Mouse (Mus musculus) kidney, adult 10 weeks (tissue): ENCODE measurements around the gene Nodal. TPM values are rescaled to one million over a fixed set of nuclear protein-coding genes. Genes with fewer than 3 reads are reported as not detected.

Experiments used
- polyA plus RNA-seq: library from polyadenylated mRNA; stranded (reverse); fragments of 350-450 nt; fragmentation: Illumina TruSeq; extraction: RNeasy Lipid Tissue Mini Kit (QIAGEN cat#74804); gene quantifications from one replicate; pipeline ENCODE4 v1.2.3, GENCODE M21; 2014; ENCODE audit warnings: low read depth, low replicate concordance

The Nodal gene
- polyA plus RNA-seq: not detected

DNA sequence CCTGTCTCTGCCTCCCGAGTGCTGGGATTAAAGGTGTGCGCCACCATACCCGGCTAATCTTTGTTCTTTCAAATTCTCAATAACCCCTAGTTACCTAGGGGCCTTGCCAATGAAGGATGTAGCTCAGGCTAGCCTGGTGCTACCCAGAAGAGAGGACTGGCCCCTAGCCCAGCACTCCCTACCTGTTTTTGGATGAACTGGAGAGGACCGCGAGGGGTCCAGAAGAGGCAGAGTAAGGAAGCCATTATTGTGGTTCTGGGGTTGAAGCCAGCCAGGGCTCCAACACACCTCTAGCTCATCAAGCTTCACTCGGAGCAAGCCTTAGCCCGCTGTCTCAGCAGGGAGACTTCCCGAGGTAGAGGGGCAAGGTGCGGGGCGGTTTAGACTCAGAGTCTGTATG lies at the start of gene Nodal:
Gene Nodal (plus strand): TSS at position 301 of the 400 bp plus-strand sequence.

DNA sequence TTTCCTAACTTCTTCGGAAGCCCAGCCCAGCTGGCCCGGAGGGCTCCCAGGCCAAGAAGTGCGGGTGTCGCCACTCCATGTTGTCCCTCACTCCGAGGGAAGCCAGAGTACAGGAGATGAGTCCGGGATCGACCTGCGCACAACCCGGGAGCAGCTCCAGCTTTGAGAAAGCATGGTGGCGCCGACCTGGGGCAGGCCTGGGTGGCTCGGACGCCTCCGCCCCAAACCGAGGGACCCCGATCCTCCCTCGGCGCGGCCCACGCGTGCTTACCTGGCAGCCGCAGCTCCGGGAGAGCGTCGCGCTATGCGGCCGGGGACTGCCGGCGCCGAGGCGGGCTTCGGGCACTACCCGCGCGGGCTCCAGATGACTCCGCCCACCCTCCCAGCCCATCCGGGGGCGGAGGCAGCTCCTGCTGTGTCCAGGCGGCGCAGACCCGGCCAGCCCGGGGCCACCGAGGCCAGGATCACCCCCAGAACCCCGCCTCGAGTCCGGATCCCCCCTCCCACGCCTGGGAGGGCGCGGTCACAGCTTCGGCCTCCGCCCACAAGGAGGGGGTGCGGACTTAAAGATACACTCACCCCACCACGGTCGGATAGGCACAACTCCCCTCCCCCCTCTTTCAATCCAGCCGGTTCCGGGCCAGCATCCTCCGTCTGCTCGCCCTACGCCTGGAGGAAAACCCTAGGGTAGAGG lies 34.6 kb upstream of the Nodal start, which contains the start of gene Pald1:
Gene Pald1 (minus strand): TSS at position 510 of the 694 bp plus-strand sequence.

DNA sequence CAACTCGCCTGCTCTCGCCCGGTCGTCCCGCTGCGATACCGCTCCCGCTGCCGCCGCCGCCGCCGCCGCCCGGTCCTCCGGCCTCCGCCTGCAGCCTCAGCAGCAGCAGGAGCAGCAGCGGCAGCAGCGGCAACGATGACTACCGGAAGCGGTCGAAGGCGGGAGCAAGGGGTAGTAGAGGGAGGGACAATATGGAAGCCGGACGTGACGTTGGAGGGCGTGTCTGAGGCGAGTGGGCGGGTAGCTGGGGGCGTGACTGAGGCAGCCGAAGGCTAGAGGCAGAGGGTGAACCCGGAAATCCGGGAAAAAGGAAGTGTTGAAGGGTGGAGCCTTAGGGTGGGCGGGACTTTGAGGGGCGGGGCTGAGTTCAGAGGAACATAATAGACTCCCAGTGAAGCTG lies 34.9 kb downstream of the Nodal start, which contains the start of gene Eif4ebp2:
Gene Eif4ebp2 (minus strand): TSS at position 17 of the 400 bp plus-strand sequence.

Other genes starting within 250 kb of the Nodal start
- not detected for gene Tbata, start 246.0 kb upstream of the Nodal start, polyA plus RNA-seq
- gene Adamts14, start 144.5 kb upstream of the Nodal start, polyA plus RNA-seq: not detected
- not detected for gene Prf1, start 120.1 kb upstream of the Nodal start, polyA plus RNA-seq
- 0.57 TPM for gene Pald1, start 34.4 kb upstream of the Nodal start, polyA plus RNA-seq
- gene Eif4ebp2, start 34.7 kb downstream of the Nodal start, polyA plus RNA-seq: 38.0 TPM
- 0.85 TPM for gene Lrrc20, start 57.8 kb downstream of the Nodal start, polyA plus RNA-seq
- gene Npffr1, start 177.5 kb downstream of the Nodal start, polyA plus RNA-seq: not detected
- gene Ppa1, start 230.6 kb downstream of the Nodal start, polyA plus RNA-seq: 68.6 TPM